Mouse (Mus musculus) cerebellum, adult (tissue): ENCODE data around the gene P4ha2.
A peak's percentile ranks its signal among the peaks of the same experiment; 100 is the strongest.

Experiments
- ATAC-seq: cut with Nextera tagmentation; 2 replicates; pipeline ENCODE4 v1.9.2; 2017; ENCODE audit warnings: mild to moderate bottlenecking, moderate library complexity, mixed read lengths; ENCODE audit not compliant: insufficient number of reproducible peaks, low FRiP score, low TSS enrichment

The P4ha2 gene

GRCm38 (mm10) chr11:54105011-54105410 lies 5.1 kb downstream of the P4ha2 start:
- no peak for ATAC-seq

- ATAC-seq, result no peak
Measured at GRCm38 (mm10) chr11:54106676-54107075, 6.8 kb downstream of the P4ha2 start.

GRCm38 (mm10) chr11:54107239-54107638 lies 7.3 kb downstream of the P4ha2 start:
- no peak for ATAC-seq

GRCm38 (mm10) chr11:54108131-54108530 lies 8.2 kb downstream of the P4ha2 start:
- no peak for ATAC-seq

- no peak for ATAC-seq
Measured at GRCm38 (mm10) chr11:54108894-54109293, 9.0 kb downstream of the P4ha2 start.

- ATAC-seq, result no peak
Measured at GRCm38 (mm10) chr11:54111291-54111690, 11.4 kb downstream of the P4ha2 start.

- ATAC-seq, result no peak
Measured at GRCm38 (mm10) chr11:54111976-54112741, 12.3 kb downstream of the P4ha2 start.

GRCm38 (mm10) chr11:54112920-54113319 lies 13.0 kb downstream of the P4ha2 start:
- ATAC-seq, result 0 out of 2 replicates have a peak, but pooled peaks have one; percentile 42

- no peak for ATAC-seq
Measured at GRCm38 (mm10) chr11:54113352-54113751, 13.5 kb downstream of the P4ha2 start.

GRCm38 (mm10) chr11:54114746-54115145 lies 14.9 kb downstream of the P4ha2 start:
- ATAC-seq, result no peak

- no peak for ATAC-seq
Measured at GRCm38 (mm10) chr11:54115301-54115700, 15.4 kb downstream of the P4ha2 start.

GRCm38 (mm10) chr11:54115911-54116310 lies 16.0 kb downstream of the P4ha2 start:
- no peak for ATAC-seq

GRCm38 (mm10) chr11:54116406-54116805 lies 16.5 kb downstream of the P4ha2 start:
- no peak for ATAC-seq

- no peak for ATAC-seq
Measured at GRCm38 (mm10) chr11:54117096-54117495, 17.2 kb downstream of the P4ha2 start.

GRCm38 (mm10) chr11:54119126-54119525 lies 19.2 kb downstream of the P4ha2 start:
- no peak for ATAC-seq

- no peak for ATAC-seq
Measured at GRCm38 (mm10) chr11:54119740-54120360, 20.0 kb downstream of the P4ha2 start.

GRCm38 (mm10) chr11:54122416-54123264 lies 22.7 kb downstream of the P4ha2 start:
- peak; percentile 72 for ATAC-seq

GRCm38 (mm10) chr11:54125982-54126648 lies 26.2 kb downstream of the P4ha2 start:
- ATAC-seq, result no peak

- ATAC-seq, result no peak
Measured at GRCm38 (mm10) chr11:54126654-54127374, 26.9 kb downstream of the P4ha2 start.

GRCm38 (mm10) chr11:54127397-54127796 lies 27.5 kb downstream of the P4ha2 start:
- ATAC-seq, result no peak
